Mouse (Mus musculus): ENCODE results near the gene Snrnp35.

The Snrnp35 gene

DNA sequence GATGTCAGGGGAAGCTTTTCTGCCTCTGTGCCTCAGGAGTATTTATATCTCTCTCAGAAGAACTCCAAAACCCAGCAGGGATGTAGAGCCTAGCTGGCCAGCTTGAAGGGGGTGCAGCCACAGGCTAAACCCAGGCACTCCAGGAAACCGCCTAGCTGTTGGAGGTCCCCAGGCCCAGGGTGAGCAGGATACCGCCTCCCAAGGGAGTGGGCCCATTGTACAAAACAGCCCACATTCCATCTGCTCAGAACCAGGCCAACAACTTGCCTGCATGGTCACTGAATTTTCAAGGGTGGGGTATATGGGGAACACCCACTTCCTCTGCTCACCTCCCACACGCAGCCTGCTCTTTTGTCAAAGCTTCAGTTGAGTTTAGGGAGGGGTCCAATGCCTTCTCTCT lies 17.6 kb downstream of the Snrnp35 start:
- no peak for DNase-seq (ENCODE audit: low spot score)

DNA sequence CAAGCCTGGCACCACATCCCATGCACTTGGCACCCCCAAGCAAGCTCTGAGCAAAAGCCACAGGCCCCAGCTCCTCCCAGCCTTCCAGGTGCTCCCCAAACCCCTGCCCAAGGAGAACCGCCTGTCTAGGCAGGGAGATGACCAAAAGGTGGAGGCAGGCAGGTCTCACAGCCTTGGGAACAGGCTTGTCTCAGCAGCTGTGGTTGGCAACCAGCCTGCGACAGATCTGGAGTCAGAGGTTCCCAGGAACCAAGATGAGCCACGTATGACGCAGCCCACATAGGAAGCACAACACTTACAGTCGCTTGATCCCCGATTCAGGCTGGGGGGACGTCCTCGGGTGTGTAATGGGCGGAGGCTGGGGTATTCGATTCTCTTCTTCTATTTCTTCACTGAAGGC lies 18.6 kb downstream of the Snrnp35 start:
- DNase-seq (ENCODE audit: low spot score) = no peak

DNA sequence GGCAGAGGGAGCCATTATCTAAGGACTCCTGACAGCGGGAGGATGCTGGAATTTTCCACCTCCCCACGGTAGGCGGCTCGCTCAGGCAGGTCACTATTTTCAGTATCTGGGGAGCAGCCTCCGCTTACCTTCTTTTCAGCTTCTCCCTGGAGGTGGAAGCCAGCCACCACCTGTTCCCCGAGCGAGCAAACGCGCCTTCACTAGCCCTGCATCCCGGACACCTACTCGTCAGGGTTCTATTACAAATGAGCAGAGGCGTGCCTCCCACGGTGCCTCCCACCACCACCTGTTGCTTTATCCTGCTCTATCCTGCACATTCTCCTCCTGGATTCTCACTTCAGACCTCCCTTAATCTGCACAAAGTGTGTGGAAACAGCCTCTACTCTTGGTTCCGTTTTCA lies 20.8 kb downstream of the Snrnp35 start:
- no peak for DNase-seq (ENCODE audit: low spot score)

DNA sequence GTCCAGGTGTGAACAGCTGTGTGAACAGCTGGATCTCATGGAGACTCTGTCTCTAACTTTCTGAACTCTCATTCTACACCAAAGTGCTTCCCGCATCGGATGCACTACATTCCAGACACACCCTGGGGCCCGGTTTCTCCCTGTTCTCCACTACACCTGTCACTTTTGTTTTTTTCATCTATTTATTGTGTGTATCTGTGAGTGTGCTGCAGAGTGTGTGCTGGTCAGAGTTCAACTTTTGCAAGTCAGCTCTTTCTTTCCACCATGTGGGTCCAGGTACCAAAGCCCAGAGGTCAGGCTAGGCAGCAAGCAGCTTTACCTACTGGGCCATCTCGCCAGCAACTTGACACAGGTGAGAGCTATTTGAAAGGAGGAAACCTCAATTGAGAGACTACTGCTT lies 22.3 kb downstream of the Snrnp35 start:
- DNase-seq (ENCODE audit: low spot score) = no peak

DNA sequence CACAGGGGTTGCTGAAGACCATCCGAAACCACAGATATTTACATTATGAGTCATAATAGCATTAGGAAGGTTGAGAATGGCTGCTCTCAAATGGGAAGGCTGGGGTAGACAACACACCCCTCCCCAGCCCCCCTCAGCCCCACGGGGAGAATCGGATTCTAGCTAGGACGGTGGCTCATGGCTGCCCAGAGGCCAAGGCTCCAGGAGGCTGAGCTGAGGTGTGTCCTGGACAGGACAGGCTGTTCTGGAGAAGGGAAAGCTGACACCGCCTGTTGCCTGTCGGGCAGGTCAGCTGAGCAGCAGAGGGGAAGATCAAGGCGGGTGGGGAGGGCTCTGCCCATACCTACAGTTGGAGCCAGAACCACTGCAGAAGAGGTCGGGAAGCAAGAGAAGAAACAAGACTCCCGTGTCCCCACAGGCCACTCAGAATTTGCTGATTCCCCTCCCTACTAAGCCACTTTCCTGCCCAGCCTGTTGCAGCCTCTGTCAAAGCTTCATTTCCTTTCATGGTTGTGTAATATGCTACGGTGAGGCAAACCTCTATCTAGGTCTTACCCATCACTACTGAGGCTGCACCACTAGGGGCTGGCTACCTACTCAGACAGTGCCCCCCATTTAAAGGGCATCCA lies 23.9 kb downstream of the Snrnp35 start:
- no peak for DNase-seq (ENCODE audit: low spot score)

DNA sequence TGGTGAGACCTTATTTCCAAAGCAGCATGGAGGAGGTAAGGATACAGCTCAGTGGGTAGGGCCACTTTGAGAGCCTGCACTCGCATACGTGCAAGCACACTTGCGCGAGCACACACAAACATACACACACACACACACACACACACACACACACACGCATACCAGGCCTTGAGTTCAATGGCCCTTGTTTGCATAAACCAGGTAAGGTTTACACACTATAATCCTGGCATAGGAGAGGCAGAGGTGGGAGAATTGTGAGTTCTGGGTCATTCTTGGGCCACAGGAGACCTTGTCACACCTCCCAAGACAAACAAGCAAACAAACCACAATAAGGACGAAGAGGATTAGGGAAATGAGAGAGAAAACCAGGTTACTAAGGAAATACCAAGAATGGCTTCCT lies 26.3 kb downstream of the Snrnp35 start:
- DNase-seq (ENCODE audit: low spot score) = no peak

DNA sequence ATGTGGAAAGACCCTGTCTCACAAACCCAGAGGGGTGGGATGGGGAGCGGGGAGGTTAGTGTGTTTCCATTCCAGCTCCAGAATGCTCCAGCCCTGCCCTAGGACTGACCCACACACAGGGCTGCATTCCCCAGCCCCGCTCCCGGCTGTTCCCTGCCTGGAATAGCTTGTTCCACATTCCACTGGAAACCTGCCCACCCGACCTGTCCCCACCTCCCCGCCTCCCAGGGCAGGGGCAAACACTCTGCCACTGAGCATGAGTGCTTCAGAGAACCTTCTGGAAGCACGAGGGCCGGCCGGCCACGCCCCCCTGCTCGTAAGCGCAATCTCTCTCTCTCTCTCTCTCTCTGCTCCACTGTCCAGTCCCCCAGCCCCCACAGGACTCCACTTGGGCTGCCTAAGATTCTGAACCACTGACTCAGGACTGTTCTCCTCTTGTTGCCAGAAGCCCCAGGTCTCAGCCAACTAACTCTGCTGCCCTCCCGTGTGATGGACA lies 26.9 kb downstream of the Snrnp35 start:
- peak; percentile 56 for DNase-seq (ENCODE audit: low spot score)

GRCm38 (mm10) chr5:124510536-124511050 lies 27.7 kb downstream of the Snrnp35 start:
- no peak for DNase-seq (ENCODE audit: low spot score)

DNA sequence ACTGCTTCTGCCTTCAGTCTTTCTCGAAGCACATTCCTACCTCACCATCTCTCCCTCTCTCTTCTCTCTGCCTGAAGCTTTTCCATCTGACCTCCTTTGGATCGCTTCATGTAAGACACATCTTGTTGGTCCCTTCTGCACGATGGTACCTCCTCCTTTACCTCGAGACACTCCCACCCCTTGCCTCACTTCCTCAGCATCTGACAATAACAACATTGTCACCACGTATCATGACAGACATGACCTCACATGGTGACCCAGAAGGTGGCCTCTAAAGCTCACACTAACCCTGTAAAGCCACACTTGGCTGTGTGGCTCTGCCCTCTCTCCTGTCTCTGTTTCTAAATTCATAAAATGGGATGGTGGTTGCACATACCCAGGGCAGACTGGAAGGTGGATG lies 32.9 kb downstream of the Snrnp35 start:
- no peak for DNase-seq (ENCODE audit: low spot score)

DNA sequence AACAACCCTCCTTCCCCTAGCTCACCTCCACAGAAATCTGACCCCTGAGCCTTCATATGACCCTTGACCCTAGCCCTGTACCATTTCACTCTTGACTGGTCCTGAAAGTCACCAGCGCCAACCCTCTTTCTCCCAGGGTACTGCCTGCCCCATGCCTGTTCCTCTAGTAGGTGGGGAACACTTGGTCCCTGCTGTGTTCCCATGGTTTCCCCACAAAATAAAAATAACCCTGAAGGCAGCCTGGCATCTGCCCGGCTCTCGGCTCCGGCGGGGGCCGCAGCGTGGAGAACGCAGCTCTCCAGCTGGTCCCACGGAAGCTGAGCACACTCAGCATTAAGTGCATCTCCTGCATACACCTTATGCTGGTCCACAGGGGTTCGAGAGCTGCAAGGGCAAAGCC lies 35.7 kb downstream of the Snrnp35 start:
- DNase-seq (ENCODE audit: low spot score) = no peak

DNA sequence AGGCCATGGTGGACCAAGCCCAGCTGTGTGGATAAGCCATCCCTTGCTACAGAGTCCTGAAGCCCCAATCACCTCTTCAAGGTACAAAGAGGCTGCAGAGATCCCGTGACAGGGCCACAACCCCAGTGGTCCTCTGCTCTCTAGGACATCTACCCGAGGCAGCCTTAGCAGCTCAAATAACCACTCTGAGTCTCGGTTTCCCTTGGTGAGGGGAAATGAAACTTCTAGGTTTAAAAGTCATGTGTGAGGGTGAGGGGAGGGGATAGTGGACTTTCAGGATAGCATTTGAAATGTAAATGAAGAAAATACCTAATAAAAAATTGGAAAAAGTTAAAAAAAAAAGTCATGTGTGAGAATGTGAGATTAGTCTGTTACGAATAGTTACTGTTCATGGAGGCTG lies 38.7 kb downstream of the Snrnp35 start:
- DNase-seq (ENCODE audit: low spot score) = no peak

DNA sequence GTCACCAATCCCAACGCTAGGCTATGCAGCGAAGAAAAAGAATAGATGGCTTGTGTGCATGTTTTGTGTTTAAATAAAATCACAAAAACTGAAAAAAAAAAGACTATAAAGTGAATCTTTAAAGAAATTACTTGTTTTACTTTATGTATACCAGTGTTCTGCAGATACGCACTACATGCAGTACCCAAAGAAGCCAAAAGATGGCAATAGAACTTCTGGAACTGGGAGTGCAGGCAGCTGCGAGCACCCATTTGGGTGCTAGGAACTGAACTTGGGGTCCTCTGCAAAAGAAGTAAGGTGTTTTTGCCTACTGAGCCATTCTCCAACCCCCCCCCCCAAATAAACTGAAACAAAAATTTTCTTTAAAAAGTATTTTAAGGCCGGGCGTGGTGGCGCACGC lies 40.1 kb downstream of the Snrnp35 start:
- no peak for DNase-seq (ENCODE audit: low spot score)

DNA sequence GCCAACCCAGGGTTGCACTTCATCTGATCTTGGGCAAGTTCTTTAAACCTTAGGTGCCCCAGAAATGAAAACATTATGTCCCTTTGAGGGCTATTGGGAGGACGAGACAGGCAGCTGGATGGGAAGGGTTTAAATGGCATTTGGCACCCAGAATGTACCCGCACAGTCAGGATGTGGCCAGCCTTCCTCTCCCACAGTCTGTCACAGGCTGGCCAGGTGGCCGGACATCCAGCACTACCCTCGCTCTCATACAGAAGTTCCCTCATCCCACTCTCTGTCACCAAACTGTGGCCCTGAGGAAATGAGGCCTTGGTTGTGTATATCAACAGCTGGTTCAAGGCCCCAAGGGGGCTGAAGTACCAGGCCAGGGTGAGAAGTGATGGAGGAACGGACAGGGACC lies 42.0 kb downstream of the Snrnp35 start:
- DNase-seq (ENCODE audit: low spot score) = no peak

DNA sequence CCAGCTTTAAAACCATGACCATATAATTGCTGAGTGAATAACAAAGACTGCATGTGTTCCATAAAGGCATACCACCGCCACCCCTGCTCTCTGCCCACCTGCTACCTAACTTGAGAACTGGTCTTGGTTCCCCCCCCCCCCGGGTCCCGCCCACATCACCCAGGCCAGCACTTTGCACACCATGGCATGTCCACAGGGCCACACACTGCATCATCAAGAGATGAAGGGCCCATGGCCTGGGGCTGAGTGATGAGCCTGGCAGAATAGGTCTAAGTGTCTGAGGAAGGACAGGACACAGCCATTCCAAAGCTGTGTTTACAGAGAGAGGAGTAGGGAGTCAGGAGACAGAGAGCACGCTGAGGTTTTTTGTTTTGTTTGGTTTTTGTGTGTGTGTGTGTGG lies 45.4 kb downstream of the Snrnp35 start:
- DNase-seq (ENCODE audit: low spot score) = no peak

DNA sequence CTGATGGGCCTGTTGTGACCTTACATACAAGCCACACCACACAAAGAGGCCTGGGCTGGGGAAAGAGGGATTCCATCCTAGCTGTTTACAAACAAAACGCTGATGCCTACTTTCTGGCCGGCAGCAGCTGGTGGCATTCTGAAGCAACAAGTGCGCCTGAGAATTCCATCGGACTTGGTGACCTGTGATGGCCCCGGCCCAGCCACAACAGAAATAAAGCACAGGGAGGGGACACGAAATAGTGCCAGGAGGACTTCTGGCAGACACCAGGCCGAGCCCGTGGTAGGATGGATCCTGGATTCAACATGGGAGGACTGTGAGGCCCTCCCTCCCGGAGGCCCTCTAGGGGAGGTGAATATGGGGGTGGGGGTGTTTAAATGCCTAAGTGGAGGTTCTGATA lies 45.9 kb downstream of the Snrnp35 start:
- no peak for DNase-seq (ENCODE audit: low spot score)

DNA sequence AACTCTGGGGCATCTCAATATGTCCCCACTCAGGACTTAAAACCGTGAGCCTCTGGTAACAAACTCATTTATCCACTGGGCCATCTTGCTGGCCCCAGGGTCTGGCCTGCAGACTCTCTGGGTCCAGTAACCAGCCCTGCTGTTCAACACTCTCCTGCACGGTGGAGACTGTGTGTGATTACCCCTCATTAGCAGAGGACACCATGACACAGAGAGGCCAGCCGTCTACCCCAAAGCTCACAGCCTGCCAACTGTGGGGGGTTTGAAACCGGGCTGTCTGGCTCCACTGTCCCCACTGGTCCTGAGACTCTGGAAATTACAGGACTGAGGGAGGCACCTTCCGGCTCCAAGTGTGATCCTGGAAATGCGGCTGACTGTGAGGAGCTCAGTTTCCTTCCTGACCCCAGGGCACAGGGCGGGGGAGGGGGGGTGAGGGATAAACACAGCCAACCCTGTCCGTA lies 46.3 kb downstream of the Snrnp35 start:
- DNase-seq (ENCODE audit: low spot score) = no peak

- DNase-seq (ENCODE audit: low spot score) = no peak
These were observed 46.8 kb downstream of the Snrnp35 start for GRCm38 (mm10) chr5:124529697-124530096.

GRCm38 (mm10) chr5:124530655-124531582 lies 48.0 kb downstream of the Snrnp35 start, which contains the start of gene Rilpl1:
Gene Rilpl1 (minus strand): TSS chr5:124531391.
- peak; percentile 80 for DNase-seq (ENCODE audit: low spot score)

GRCm38 (mm10) chr5:124531583-124531930 lies 48.6 kb downstream of the Snrnp35 start:
- no peak for DNase-seq (ENCODE audit: low spot score)

DNA sequence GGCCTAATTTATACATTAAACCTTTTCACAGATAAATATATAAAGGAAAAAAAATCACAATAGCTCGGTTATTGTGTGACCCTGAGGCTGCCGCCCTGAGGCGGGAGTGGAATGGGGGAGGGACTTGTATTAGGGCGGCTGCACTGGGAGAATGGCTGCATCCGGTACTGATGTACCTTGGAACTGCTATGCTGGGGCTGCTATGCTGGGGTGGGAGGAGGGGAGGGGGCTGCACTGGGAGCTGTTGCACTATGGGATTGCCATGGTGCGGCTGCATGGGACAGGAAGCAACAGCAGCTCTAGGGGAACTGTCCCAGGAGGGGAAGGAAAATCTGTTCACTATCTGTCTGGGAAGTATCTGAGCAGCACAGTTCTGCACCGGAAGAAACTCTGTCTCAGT lies 49.5 kb downstream of the Snrnp35 start:
- no peak for DNase-seq (ENCODE audit: low spot score)

DNA sequence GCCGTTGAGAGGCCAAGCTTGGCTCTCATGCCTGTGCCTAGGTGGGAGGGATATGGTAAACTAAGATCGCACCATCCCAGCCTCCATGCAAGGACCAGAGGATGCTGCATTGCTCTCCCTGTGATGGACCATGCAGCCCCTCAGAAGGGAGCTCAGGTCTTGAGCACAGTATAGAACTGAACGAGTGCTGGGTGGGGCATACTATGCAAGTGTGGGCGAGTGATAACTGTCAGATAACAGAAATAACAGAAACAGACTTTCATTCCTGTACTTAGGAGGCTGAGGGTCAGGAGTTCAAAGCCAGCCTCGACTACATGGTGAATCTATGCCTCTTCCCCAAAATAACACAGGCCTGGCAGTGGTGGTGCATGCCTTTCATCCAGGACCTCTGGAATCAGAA lies 52.1 kb downstream of the Snrnp35 start:
- no peak for DNase-seq (ENCODE audit: low spot score)

- DNase-seq (ENCODE audit: low spot score) = peak; percentile 55
These were observed 53.8 kb downstream of the Snrnp35 start for GRCm38 (mm10) chr5:124536776-124537175.
